Mouse (Mus musculus): ENCODE results near the gene Btbd35f27. TPM values are rescaled to one million over a fixed set of nuclear protein-coding genes. Genes with fewer than 3 reads are reported as not detected.
"Not testable (repeated sequence)": the region's sequence is repeated elsewhere in the genome, so short reads cannot be mapped to it uniquely, and the experiment has no call there.

Btbd35f27 gene
- not detected for total RNA-seq (2021)
- long read RNA-seq: 0 reads

DNA sequence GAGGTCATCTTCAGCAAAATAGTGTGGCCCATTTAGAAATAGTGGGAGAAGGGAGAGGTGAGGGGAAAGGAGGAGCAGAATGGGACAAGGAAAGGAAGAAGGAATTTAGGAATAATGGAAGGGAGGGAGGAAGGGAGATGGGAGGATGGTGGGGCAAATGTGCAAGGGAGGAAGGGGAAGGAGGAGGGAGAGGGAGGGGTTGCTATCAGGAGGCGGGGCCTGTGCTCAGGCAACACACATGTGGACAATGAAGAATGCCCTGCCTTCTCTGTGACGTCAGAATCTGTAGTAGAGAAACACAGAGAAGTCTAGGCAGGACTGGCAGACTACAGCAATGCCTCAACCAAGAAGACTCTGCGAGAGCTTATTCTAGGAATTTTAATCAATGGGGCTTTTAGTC is at the start of gene Btbd35f27:
Btbd35f27 (plus strand) TSS at position 301 of the 400 bp plus-strand sequence.
- DNase-seq (ENCODE audit: low spot score in 2 of 2): not testable (repeated sequence)

Other genes starting within 250 kb of the Btbd35f27 start
- gene Btbd35f4, start 151.6 kb upstream of the Btbd35f27 start, total RNA-seq (2021): not detected

Data from layer of hippocampus, adult 18-20 months (tissue).